Mouse (Mus musculus) adrenal gland (tissue): ENCODE results near the gene Actr1b.

ENCODE experiments used
- intact Hi-C: fragments of 180-260 bp; cut with DNase I; formaldehyde crosslinking; loops from one replicate; pipeline ENCODE4 v1.15.1; 2025
- microRNA-seq, 2 experiments: library from miRNA; unstranded; fragments of <30 nt; microRNA quantifications; one replicate each; pipeline ENCODE4; 2019

The Actr1b gene

DNA sequence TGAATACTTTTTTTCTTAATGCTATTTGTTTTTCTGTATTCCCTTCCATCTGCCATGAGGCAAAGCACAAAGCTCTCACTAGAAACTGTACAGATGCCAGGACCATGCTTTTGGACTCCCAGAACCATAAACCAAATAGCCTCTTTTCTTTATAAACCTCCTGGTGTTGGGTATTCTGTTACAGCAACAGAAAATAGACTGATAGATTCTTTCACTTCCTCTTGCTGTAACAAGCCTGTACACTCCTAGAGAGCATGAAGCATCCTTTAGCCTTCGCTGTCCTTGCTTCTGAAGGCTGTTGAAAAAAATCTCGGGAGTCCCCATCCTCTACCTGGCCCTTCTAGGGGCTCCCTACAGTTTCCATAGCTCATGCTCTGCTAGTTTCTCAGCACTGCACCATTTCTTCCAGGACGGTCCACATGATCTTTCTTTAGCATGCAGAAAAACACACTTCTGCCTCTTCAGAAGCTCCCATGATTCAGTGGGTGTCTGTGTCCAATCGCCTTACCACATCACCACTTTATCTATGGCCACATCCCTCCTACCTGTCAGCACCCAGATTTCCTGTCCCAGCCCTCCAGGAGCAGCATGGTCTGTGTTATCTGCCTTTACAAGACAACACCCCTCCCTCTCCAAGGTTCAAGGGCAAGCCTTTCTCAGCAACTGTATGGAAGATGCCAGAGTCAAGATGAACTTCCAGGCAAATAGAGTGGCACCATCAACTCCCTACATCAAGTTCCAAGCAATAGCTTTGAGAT lies 56.4 kb downstream of the Actr1b start:
- intact Hi-C loops = no loop called here

DNA sequence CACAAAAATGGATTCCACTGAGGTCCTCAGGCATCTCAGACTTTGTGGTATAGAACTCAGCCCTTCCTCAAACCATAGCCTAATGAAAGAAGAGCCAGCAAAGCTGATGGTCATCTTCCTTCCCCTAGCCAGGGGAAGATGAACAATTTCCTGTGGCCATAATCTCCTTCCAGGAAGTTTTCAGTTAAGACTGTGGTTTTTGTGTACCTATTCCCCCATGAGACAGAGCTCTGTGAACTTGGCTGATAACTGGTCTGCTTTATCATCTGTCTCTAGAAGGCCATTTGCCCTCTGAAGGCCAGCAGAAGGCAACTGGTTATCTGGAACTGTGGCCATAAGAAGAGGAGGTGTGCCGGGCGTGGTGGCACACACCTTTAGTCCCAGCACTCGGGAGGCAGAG lies 58.0 kb downstream of the Actr1b start:
- intact Hi-C loops = no loop called here

- intact Hi-C loops = no loop called here
Observed at GRCm38 (mm10) chr1:36655039-36655438, 59.2 kb downstream of the Actr1b start.

Small RNA genes within 50 kb of the gene (microRNA-seq; reads per million reads assigned to microRNA genes)
- gene Gm24133 = 0 reads per million in 2 experiments
